Mouse (Mus musculus) embryo, embryonic 10 days (tissue): ENCODE measurements around the gene Hoxc4.

ENCODE experiments used
- DNase-seq: peaks from one replicate; pipeline ENCODE4 v3.0.0-alpha.2; 2015; ENCODE audit warnings: low spot score

The Hoxc4 gene

DNA sequence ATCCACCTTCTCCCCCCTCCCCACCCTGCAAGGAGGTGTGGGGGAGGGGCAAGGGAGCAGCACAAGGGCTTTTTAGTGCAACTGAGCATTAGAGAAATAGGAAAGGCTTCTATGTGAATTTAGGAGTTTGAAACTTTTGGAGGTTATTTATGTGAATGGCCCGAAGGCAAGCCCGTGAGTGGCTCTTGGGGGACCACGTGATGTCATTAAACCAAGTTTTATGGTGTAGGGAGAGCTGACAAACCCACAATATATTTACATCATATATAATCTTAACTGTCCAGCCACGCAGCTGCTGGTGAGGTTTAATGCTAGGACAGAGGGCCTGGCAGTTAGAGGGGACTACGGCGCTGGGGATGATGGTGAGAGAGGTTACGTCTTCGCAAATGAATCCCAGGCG, at the start of gene Hoxc4:
Gene Hoxc4 (plus strand): TSS at position 299 of the 400 bp plus-strand sequence.
- peak; percentile 61 for DNase-seq

DNA sequence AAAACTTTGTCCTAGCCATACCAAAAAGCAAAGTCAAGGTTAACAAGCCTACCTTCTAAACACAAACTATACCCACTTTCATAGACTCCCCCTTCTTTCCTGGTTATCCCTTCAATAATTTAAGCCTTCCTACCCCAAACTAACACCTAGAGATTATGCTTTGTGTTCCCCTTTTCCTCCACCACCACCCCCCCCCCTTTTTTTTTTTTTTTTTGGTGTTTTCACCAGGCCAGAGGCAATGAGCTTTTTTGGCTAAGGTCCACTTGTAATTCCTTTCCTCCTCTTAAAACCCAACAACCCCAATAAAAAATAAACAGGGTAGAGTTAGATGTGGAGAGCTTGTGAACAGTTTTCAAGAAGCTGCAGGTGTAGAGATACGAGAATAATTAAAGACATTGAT, 49.4 kb upstream of the Hoxc4 start:
- no peak for DNase-seq

GRCm38 (mm10) chr15:102970740-102971139, 48.0 kb upstream of the Hoxc4 start:
- no peak for DNase-seq

DNA sequence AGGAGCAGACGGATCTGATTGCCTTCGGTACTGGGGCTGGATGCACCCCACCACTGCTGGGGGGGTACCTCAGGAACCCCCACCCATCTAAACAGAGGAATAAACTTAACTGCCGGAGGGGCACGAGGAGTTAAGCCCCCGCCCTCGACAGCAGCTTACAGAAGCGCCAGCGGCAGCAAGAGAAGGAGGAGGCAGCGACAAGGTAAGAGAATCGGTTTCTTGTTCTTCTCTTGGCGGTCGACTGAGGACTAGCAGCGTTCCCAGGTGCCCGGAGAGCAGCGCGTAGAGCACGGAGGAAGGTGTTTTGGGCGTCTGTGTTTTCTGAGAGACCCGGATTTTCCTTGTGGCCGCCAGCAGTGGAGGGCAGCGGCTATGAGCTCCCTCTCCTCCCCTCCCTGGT, 46.5 kb upstream of the Hoxc4 start:
- no peak for DNase-seq

DNA sequence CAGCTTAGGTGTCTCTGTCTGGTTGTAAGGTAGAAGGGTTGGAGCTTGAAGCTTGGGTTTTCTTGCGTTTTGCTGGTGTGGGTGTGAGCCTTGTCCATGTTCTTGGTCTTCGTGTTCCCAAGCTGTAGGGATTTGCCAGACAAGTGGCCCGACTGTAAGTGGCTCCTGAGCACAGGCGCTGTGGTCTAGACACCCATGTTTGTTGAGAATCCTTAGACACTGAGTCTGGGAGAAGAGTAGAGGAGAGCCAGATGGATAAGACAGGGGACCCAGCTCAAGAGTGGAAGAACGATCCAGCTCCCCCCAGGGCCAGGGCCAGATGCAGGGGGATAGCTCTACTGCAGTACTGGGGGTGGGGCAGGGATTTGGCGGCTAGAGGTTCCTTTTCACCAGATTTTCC, 46.0 kb upstream of the Hoxc4 start:
- no peak for DNase-seq

GRCm38 (mm10) chr15:102975034-102975433, 43.7 kb upstream of the Hoxc4 start:
- DNase-seq = no peak

DNA sequence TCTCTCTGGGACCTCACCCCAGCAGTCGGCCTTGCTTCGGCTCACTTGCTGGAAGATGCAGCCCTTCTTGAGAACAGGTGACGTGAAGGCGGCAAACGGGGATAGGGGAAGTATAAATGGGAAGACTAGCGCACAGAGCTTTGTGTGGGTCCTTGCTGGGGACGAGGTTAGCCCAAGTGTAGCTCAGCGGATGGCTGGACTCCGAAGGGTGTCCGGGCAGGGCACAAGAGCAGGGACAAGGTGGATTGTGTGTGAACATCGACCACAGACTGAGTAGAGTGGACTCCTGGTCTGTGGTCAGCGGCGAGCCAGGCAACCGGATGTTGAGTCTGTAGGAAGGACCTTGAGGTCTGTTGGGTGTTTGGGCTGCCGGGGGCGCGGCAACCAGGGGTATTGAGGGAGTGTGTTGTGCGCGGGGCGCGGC, 43.0 kb upstream of the Hoxc4 start:
- DNase-seq = peak; percentile 66

- DNase-seq = no peak
These were observed 42.6 kb upstream of the Hoxc4 start, which contains the start of gene Hoxc9 for GRCm38 (mm10) chr15:102976171-102976570. Gene Hoxc9 (plus strand): TSS chr15:102976439.

GRCm38 (mm10) chr15:102976631-102977422, 41.9 kb upstream of the Hoxc4 start:
- DNase-seq = no peak

DNA sequence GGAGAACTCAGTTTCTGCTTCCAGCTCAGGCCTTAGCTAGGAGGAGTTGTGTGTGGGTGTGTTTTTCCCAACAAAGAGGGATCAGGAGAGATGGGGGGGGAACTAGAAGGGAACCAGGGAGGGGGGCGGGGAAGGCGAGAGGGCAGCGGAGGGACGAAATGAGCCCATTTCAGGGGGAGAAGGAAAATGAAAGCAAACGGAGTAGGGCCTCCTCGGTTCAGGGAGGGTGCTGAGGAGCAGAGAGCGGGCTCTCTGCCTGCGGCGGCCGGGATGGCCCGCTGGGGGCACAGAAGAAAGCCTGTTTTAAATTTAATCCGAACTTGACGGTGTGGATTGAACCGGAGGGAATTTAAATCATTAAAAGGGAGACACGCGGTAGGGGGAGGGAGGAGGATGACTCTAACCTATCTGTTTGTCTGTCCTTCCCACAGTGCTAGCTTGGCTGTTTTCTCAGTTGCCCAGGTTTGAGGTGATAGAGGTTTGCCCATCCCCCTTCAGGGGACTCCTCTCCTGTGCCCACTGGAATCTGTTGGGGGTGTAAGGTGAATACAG, 41.2 kb upstream of the Hoxc4 start:
- DNase-seq = no peak

DNA sequence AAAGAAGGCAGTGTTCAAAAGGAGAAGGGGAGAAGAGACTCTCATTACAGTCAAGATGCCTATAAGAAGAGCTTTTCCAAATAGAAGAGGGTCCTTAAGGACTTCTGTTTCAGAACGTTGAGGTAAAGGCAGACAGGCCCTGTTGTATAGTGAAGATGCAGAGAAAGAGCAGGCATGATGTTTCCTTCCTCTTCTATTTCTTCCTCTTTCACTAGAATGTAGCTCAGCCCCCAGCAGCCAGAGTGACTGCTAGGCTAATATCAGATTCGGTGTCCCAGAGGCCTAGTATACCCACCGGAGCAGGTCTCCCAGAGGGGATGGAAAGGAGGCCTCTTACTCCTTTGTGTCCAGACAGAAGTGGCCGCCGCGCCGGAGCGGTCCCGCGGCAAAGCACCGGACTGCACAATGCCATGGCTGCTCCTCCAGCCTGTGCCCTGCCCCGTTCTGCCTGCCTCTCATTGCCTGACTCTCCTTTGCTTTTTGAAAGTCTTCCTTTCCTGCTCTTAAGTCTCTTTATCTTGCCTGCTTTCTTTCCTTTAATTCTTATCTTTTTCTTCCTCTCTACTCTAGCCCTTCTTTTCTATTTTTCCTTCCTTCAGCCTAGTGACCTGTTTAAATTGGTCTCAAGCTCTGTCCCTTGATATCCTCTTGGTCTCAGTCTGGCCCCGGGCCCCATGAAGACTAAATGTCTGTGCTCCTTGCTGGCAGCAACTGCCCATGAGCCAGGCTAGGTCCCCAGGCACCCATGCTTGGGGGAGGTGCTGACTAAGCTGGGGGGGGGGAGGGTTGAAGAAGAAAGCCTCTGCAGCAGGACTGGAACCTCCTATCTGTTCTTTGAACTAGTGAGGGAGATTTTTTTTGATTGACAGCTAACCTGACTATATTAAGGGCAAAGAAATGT, 39.9 kb upstream of the Hoxc4 start:
- no peak for DNase-seq

DNA sequence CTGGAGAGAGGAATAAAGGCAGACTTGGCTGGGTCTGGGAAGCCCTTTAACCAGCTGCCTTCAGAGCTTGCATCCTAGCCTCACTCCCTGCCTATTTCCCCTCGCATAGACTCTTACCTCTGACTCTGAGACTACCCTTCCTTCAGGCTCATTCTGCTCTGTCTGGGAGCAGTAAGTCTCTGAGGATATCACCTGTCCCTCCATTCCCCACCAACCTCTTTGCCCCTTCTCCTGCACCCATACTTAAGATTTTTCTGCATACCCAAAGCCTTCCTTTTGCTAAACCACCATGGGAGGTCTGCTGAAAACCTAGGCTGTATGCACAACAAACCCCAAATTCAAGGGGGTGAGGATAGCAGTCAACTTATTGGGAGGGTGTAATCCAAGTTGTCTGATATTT, 38.8 kb upstream of the Hoxc4 start:
- DNase-seq = no peak

DNA sequence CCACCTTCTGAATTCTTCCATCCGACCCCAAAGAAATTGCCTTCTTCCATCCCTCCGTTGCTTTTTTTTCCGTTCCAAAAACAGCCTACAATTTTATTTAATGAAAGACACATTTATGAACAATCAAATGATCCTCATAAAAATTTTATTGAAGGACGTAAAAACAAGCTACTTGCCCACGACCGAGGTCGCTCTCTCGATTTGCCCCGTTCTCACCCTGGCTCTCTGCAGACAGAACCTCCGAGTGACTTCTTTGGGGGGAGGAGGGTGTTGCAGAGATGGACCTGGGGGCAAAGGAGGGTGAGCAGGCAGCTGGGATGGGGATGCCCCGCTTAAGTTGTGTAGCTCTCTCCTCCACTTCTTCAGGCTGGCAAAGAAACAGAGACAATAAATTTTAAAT, 38.4 kb upstream of the Hoxc4 start:
- DNase-seq = no peak

DNA sequence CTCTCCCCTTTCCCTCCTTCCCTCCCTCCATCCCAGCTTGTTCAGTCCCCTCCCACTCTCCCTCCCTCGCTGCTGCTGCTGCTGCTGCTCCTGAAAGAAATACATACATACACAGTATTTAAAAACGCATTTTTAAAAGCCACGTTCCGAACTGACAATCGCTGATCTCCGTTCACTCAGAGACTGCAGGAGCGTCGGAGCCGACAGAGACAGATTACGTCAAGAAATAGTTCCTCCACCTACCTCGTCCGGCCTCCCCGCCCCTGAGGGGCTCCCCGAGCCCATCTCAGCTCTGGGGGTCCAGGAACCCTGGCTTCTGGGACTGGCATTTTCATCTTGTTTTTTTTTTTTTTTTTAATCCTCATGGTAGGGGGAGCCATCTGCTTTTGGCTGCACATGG, 37.8 kb upstream of the Hoxc4 start:
- no peak for DNase-seq

- DNase-seq = peak; percentile 80
These were observed 37.1 kb upstream of the Hoxc4 start for GRCm38 (mm10) chr15:102981379-102982288.

DNA sequence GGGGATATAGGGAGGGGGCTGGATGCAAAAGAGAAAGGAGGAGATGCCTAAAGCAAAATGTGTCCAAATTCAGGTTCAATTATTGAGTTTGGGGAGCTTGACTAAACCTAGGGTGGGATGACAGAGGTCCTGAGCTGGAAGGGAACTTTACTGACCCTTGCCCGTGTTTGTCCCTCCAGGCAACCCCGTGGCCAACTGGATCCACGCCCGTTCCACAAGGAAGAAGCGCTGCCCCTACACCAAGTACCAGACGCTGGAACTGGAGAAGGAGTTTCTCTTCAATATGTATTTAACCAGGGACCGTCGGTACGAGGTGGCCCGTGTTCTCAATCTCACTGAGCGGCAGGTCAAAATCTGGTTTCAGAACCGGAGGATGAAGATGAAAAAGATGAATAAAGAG, 35.0 kb upstream of the Hoxc4 start:
- peak; percentile 40 for DNase-seq

DNA sequence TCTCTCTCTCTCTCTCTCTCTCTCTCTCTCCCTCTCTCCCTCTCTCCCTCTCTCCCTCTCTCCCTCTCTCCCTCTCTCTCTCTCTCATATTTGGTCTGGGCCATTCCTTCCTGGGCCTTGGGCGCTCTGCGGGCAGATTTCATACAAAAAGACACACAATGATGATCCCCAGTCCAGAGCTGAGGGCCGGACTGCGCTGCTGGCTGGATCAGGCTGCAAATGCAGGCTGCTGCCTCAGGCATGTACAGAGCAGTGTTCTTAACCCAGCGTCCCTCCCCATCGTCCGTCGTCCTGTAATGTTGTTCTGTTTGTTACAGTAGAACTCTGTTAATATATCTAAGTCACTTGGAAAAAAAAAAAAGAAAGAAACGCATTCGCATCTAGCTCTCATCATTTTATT, 34.2 kb upstream of the Hoxc4 start:
- DNase-seq = peak; percentile 59

DNA sequence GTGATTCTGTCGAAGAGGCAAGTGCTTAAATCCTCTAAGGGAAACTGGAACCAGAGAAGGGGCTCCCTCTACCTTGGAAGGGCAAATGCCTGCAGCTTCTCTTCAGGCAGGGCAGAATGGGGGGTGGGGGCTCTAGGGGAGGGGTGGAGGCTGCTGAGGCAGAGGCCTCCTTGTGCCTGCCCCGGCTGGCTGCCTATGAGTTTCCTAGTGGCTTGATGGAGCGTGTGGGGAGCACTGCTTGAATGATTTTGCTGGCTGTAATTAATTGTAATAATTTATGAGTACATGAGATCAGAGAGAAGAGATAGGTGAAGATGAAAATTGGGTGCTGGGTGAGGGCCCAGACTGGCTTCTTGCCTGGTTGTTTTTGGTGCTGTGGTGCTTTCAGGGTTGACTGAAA, 33.8 kb upstream of the Hoxc4 start:
- DNase-seq = peak; percentile 10

- peak; percentile 100 for DNase-seq
These were observed 31.5 kb upstream of the Hoxc4 start for GRCm38 (mm10) chr15:102987124-102987833.

- no peak for DNase-seq
These were observed 30.7 kb upstream of the Hoxc4 start for GRCm38 (mm10) chr15:102988078-102988477.
